Mouse (Mus musculus): ENCODE data around the gene Faf2. TPM values are rescaled to one million over a fixed set of nuclear protein-coding genes. Genes with fewer than 3 reads are reported as not detected.
"Not testable (repeated sequence)": the region's sequence is repeated elsewhere in the genome, so short reads cannot be mapped to it uniquely, and the experiment has no call there.

Gene Faf2
- polyA plus RNA-seq, 1 experiment from 2014 or later: 95.3 TPM

DNA sequence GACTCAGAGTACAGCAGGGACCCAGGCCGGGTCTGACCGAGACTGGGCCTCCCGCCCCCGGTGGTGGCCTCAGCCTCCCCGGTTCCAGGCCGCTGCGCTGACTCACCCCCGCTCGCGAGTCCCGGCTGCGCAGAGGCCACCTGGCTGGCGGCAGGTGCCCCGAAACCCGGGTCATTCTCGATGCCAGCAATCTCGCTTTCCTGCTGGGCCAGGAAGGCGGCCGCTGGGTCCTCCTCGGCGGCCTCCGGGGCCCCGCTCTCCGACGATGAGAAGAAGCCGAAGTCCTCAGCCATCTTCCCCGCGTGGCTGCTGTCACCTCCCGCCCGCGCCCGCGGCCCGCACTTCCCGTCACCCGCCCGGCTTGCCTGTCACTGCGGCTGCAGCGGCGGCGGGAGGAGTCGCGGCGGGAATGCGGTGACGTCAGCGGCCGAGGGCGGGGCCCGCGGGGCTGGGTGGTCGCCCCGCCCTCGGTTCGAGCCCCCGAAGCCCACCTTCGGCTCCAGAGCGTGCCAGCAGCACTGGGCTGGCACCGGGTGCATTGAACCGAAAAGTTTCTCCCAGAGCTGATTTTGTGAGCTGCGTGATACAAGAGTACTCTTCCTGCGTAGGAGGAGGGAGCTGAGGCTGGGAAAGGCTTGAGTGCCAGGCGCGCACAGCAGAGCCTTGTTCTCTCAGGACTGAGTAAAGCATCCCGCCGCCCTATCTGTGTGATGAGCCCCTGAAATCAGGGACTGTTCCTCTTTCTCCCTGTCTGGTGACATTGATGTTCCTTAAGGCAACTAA, 10.4 kb upstream of the Faf2 start, which contains the start of gene Cltb:
Gene Cltb (minus strand): TSS at position 373 of the 783 bp plus-strand sequence.
- Histone ChIP-seq H3K9ac (ENCODE audit: low read length) (peak within 1 kb of the TSS; percentile 79), H3K4me3 (ENCODE audit: low read depth, low read length) (peak within 1 kb of the TSS; percentile 68), H3K9me3 (ENCODE audit: control insufficient read depth, low read length) (no peaks in the 10 kb centered on the region), H3K36me3 (ENCODE audit: control insufficient read depth, insufficient read depth, low read length) (no peaks in the 10 kb centered on the region), H3K27ac (ENCODE audit: low read depth) (0 out of 2 replicates have a peak within 1 kb of the TSS, but pooled peaks have one; percentile 22), H3K27me3 (replicated peaks; ENCODE audit: control insufficient read depth, insufficient read depth, low read length) (no peaks in the 10 kb centered on the region), H3K4me2 (ENCODE audit: low read length) (peak within 1 kb of the TSS; percentile 91), H3K4me1 (replicated peaks; ENCODE audit: control insufficient read depth, insufficient read depth, low read length) (peaks cover 7% of the 10 kb centered on the region; the same call in 1 of the 2 replicates)
- peak; percentile 95 for DNase-seq (ENCODE audit: low spot score)
- ATAC-seq (replicated peaks; ENCODE audit: low FRiP score, low TSS enrichment, low read depth): peak; percentile 67
- under 1% methylated on average over 66 of the region's 66 CpGs for WGBS

DNA sequence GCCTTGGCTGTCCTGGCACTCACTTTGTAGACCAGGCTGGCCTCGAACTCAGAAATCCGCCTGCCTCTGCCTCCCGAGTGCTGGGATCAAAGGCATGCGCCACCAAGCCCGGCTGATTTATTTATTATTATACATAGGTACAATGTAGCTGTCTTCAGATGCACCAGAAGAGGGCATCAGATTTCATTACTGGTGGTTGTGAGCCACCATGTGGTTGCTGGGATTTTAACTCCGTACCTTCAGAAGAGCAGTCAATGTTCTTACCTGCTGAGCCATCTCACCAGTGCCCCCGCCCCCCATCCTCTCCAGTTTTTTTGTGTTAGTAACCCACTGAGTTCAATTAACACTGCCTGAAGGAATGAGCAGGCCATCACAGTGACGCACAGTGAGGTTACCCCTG, 8.4 kb upstream of the Faf2 start:
- H3K9me3 ChIP-seq (ENCODE audit: control insufficient read depth, low read length); ATAC-seq (replicated peaks; ENCODE audit: low FRiP score, low TSS enrichment, low read depth); H3K27me3 ChIP-seq (replicated peaks; ENCODE audit: control insufficient read depth, insufficient read depth, low read length); DNase-seq (ENCODE audit: low spot score); H3K4me1 ChIP-seq (replicated peaks; ENCODE audit: control insufficient read depth, insufficient read depth, low read length); H3K36me3 ChIP-seq (ENCODE audit: control insufficient read depth, insufficient read depth, low read length); H3K9ac ChIP-seq (ENCODE audit: low read length); H3K4me3 ChIP-seq (ENCODE audit: low read depth, low read length); H3K27ac ChIP-seq (ENCODE audit: low read depth); H3K4me2 ChIP-seq (ENCODE audit: low read length): not testable (repeated sequence)
- 86% methylated on average over 8 of the region's 8 CpGs for WGBS

DNA sequence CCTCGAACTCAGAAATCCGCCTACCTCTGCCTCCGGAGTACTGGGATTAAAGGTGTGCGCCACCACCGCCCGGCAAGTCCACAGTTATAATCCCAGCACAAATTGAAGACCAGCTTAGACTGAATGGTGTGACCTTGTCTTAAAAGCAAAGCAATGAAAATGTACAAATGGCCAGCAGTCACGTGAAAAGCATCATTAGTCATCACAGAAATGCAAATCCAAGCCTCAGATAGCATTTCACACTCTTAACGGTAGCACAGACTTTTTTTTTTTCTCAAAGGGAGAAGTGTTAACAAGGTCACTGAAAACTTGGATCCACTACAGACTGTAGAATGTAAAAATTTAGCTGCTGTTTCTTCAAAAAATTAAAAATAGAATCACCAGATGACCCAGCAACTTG, 5.3 kb upstream of the Faf2 start:
- Histone ChIP-seq H3K27me3 (replicated peaks; ENCODE audit: control insufficient read depth, insufficient read depth, low read length) (no peaks in the 10 kb centered on the region), H3K27ac (ENCODE audit: low read depth) (no peak overlapping the region), H3K4me3 (ENCODE audit: low read depth, low read length) (no peak overlapping the region), H3K9me3 (ENCODE audit: control insufficient read depth, low read length) (no peaks in the 10 kb centered on the region), H3K9ac (ENCODE audit: low read length) (no peak overlapping the region), H3K4me1 (replicated peaks; ENCODE audit: control insufficient read depth, insufficient read depth, low read length) (0 out of 2 replicates have a peak, but pooled peaks cover 2% of the 10 kb centered on the region), H3K36me3 (ENCODE audit: control insufficient read depth, insufficient read depth, low read length) (no peaks in the 10 kb centered on the region), H3K4me2 (ENCODE audit: low read length) (no peak overlapping the region)
- ATAC-seq (replicated peaks; ENCODE audit: low FRiP score, low TSS enrichment, low read depth) (no peak), DNase-seq (ENCODE audit: low spot score) (no peak)
- 75% methylated on average over 8 of the region's 8 CpGs for WGBS

DNA sequence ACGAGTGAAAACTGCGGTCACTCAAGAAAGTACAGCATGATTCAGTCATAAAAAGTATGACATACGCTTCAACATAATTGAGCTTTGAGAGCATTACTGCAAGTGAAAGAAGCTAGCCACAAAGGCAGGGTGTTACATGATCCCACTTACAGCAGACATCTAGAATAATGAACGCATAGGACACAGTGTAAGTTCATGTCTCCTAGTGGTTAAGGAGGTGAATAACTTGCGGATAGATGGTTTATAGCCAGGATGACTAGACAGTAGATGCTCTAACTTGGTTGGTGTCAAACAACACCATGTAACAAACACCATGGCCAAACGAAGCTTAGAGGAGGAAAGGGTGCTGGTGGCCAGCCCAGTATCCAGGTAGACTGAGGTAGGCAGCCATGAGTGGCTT, 4.6 kb upstream of the Faf2 start:
- Histone ChIP-seq H3K4me2 (ENCODE audit: low read length) (no peak overlapping the region), H3K4me3 (ENCODE audit: low read depth, low read length) (no peak overlapping the region), H3K9me3 (ENCODE audit: control insufficient read depth, low read length) (no peaks in the 10 kb centered on the region), H3K4me1 (replicated peaks; ENCODE audit: control insufficient read depth, insufficient read depth, low read length) (0 out of 2 replicates have a peak, but pooled peaks cover 2% of the 10 kb centered on the region), H3K36me3 (ENCODE audit: control insufficient read depth, insufficient read depth, low read length) (no peaks in the 10 kb centered on the region), H3K9ac (ENCODE audit: low read length) (no peak overlapping the region), H3K27ac (ENCODE audit: low read depth) (no peak overlapping the region), H3K27me3 (replicated peaks; ENCODE audit: control insufficient read depth, insufficient read depth, low read length) (no peaks in the 10 kb centered on the region)
- DNase-seq (ENCODE audit: low spot score) (no peak), ATAC-seq (replicated peaks; ENCODE audit: low FRiP score, low TSS enrichment, low read depth) (no peak)
- 68% methylated on average over 6 of the region's 6 CpGs for WGBS

DNA sequence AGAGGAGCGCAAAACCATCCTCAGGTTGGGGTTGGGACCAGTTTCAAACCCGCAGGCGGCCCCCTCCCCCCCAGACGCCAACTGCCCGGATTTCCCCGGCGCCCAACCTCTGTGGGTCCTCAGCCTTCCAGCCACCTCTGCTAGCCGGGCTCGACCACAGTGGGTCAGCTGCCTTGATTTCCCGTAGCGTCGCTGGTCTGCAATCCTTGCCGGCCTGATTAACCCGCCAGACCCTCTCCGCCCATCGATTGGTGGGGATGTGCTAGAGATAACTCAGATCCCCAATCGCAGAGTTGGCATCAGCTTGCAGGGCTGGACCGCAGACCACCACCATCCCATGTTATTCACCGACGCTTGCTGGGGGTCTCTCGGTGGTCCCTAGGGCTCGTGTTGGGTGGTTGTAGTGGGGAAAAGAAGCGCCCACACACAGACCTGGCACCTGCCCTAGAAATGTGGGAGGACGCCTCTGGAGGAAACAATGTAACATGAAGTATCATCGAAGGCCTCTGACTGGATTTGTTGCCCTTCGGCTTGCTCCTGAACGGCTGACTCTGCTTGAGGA, 457 bp downstream of the Faf2 start:
- Histone ChIP-seq H3K9ac (ENCODE audit: low read length) (peak overlapping the region; percentile 92), H3K36me3 (ENCODE audit: control insufficient read depth, insufficient read depth, low read length) (no peaks in the 10 kb centered on the region), H3K4me3 (ENCODE audit: low read depth, low read length) (peak overlapping the region; percentile 98), H3K9me3 (ENCODE audit: control insufficient read depth, low read length) (no peaks in the 10 kb centered on the region), H3K4me1 (replicated peaks; ENCODE audit: control insufficient read depth, insufficient read depth, low read length) (peaks cover 16% of the 10 kb centered on the region), H3K27me3 (replicated peaks; ENCODE audit: control insufficient read depth, insufficient read depth, low read length) (no peaks in the 10 kb centered on the region), H3K27ac (ENCODE audit: low read depth) (peak overlapping the region; percentile 80), H3K4me2 (ENCODE audit: low read length) (peak overlapping the region; percentile 89)
- DNase-seq (ENCODE audit: low spot score) (no peak), ATAC-seq (replicated peaks; ENCODE audit: low FRiP score, low TSS enrichment, low read depth) (peak; percentile 75)
- 1% methylated on average over 27 of the region's 27 CpGs for WGBS

DNA sequence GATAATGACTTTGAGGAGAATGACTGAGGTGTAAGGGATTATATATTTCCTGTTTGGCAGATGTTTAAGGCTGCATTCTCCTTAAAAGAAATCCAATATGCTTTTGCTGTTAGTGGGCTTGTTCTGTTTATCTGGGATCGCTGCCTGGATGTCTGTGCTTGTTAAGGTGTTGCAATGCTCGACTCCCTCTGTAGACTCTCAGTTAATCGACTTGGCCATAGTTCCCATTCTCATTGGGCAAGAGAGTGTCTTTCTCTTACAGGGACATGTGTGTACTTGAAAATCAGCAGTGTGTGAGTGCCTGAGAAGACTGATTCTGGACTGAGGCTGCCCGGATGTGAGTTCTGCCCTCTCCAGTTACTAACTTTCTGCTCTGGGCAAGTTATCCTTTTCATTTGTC, 7.5 kb downstream of the Faf2 start:
- Histone ChIP-seq H3K9ac (ENCODE audit: low read length) (no peak overlapping the region), H3K4me3 (ENCODE audit: low read depth, low read length) (no peak overlapping the region), H3K4me2 (ENCODE audit: low read length) (no peak overlapping the region), H3K27ac (ENCODE audit: low read depth) (no peak overlapping the region), H3K9me3 (ENCODE audit: control insufficient read depth, low read length) (no peaks in the 10 kb centered on the region), H3K4me1 (replicated peaks; ENCODE audit: control insufficient read depth, insufficient read depth, low read length) (peaks cover 3% of the 10 kb centered on the region; the same call in 1 of the 2 replicates), H3K27me3 (replicated peaks; ENCODE audit: control insufficient read depth, insufficient read depth, low read length) (no peaks in the 10 kb centered on the region), H3K36me3 (ENCODE audit: control insufficient read depth, insufficient read depth, low read length) (peaks cover 24% of the 10 kb centered on the region)
- DNase-seq (ENCODE audit: low spot score) (no peak), ATAC-seq (replicated peaks; ENCODE audit: low FRiP score, low TSS enrichment, low read depth) (no peak)
- WGBS: 85% methylated on average over 4 of the region's 4 CpGs

DNA sequence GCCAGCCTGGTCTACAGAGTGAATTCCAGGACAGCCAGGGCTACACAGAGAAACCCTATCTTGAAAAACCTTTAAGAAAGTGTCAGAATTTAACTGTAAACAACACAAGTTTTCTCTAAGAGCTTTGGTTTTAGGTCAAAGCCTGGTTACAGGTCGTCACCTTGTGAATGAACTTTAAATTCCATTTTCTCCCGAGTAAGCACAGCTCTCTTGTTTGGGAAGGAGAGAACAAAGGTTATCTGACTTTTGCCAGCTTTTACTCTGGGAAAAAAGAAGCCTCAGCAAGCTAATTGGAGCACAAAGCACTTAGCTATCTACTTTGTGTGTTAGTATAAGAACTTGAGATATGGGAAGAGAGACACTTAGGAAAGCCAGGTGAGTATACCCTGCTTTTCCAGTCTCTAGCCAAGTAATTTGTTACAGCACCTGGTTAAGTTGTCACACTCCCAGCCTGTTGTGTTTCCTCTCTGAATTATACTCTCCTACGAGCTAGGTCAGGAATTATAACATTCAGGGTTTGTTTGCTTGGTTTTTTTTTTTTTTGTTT, 11.2 kb downstream of the Faf2 start:
- Histone ChIP-seq H3K4me2 (ENCODE audit: low read length) (no peak overlapping the region), H3K9ac (ENCODE audit: low read length) (no peak overlapping the region), H3K4me3 (ENCODE audit: low read depth, low read length) (no peak overlapping the region), H3K36me3 (ENCODE audit: control insufficient read depth, insufficient read depth, low read length) (peaks cover 32% of the 10 kb centered on the region), H3K4me1 (replicated peaks; ENCODE audit: control insufficient read depth, insufficient read depth, low read length) (no peaks in the 10 kb centered on the region), H3K27me3 (replicated peaks; ENCODE audit: control insufficient read depth, insufficient read depth, low read length) (no peaks in the 10 kb centered on the region), H3K27ac (ENCODE audit: low read depth) (no peak overlapping the region), H3K9me3 (ENCODE audit: control insufficient read depth, low read length) (no peaks in the 10 kb centered on the region)
- no peak for ATAC-seq (replicated peaks; ENCODE audit: low FRiP score, low TSS enrichment, low read depth)
- no peak for DNase-seq (ENCODE audit: low spot score)
- 63% methylated on average over 3 of the region's 3 CpGs for WGBS

DNA sequence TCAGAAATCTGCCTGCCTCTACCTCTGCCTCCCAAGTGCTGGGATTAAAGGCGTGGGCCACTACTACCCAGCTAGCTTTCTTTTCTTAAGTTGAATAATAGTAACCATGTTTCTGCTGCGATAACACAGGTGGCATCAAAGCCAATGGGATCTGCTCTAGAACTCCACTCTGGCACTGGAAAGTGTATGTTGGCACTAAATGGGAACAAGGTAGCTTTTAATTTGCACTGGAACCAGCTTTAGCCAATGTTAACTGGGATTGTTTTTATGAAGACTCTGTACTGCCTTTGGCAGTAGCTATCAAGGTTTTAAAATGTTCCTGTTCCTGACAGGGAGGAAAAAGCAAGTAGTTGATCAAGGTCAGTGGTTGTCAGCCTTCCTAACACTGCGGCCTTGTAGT, 13.4 kb downstream of the Faf2 start:
- no peak overlapping the region for H3K9ac ChIP-seq (ENCODE audit: low read length)
- 98% methylated on average over 3 of the region's 3 CpGs for WGBS
- peaks cover 50% of the 10 kb centered on the region for H3K36me3 ChIP-seq (ENCODE audit: control insufficient read depth, insufficient read depth, low read length)
- no peak overlapping the region for H3K27ac ChIP-seq (ENCODE audit: low read depth)
- no peak overlapping the region for H3K4me3 ChIP-seq (ENCODE audit: low read depth, low read length)
- no peaks in the 10 kb centered on the region for H3K4me1 ChIP-seq (replicated peaks; ENCODE audit: control insufficient read depth, insufficient read depth, low read length)
- H3K27me3 ChIP-seq (replicated peaks; ENCODE audit: control insufficient read depth, insufficient read depth, low read length): no peaks in the 10 kb centered on the region
- H3K4me2 ChIP-seq (ENCODE audit: low read length): no peak overlapping the region
- ATAC-seq (replicated peaks; ENCODE audit: low FRiP score, low TSS enrichment, low read depth) (no peak), DNase-seq (ENCODE audit: low spot score) (no peak)
- H3K9me3 ChIP-seq (ENCODE audit: control insufficient read depth, low read length): no peaks in the 10 kb centered on the region
